Mouse (Mus musculus) ES-Bruce4 (cell line): ENCODE results near the gene Gon7.

ENCODE experiments used
- CTCF ChIP-seq: IDR thresholded peaks from one replicate; pipeline ENCODE4 v1.8.1; 2011; ENCODE audit warnings: low read depth, low read length
- POLR2A ChIP-seq: IDR thresholded peaks from one replicate; pipeline ENCODE4 v1.8.1; 2011; ENCODE audit warnings: low read length; ENCODE audit not compliant: insufficient read depth

DNA sequence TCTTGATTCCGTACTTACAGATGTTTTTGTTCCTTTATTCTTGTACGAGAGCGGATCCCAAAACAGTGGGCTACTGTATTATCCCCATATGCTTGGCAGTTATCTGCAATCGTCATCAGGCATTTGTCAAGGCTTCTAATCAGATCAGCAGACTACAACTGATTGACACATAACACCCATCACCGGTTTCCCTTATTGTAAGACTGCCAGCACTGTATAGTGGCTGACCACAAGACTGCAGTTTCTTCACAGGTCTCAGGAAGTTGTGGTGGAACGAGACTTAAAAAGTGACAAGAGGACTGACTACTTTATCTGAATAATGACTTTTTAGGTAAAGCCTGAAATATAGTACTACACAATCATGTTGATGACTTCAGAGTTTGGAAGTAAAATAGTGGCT lies 12.8 kb downstream of the Gon7 start:
- TF ChIP-seq POLR2A (no peak), CTCF (no peak)
